Mouse (Mus musculus) heart, adult 2 months (tissue): ENCODE results near the gene Fli1. TPM values are rescaled to one million over a fixed set of nuclear protein-coding genes. Genes with fewer than 3 reads are reported as not detected.

Experiments
- DNase-seq, 2 experiments: peaks; one replicate each; pipeline ENCODE4 v3.0.0; 2021
- H3K27ac ChIP-seq: fragments of 200-600 bp; 2 replicates; pipeline ENCODE4 v1.8.1; 2022
- H3K27me3 ChIP-seq: fragments of 200-500 bp; 2 replicates; pipeline ENCODE4 v1.6.1; 2012; ENCODE audit warnings: mild to moderate bottlenecking, low read length, inconsistent platforms, mixed read lengths; ENCODE audit not compliant: control insufficient read depth, insufficient read depth
- H3K36me3 ChIP-seq: fragments of 200-500 bp; 2 replicates; pipeline ENCODE4 v1.6.1; 2012; ENCODE audit warnings: low read length, inconsistent platforms; ENCODE audit not compliant: control insufficient read depth, insufficient read depth
- H3K4me1 ChIP-seq: fragments of 200-500 bp; 2 replicates; pipeline ENCODE4 v1.6.1; 2011; ENCODE audit warnings: low read length; ENCODE audit not compliant: control insufficient read depth, insufficient read depth
- H3K4me3 ChIP-seq: fragments of 200-600 bp; 2 replicates; pipeline ENCODE4 v1.8.1; 2022
- H3K79me2 ChIP-seq: fragments of 200-500 bp; replicated peaks from 2 replicates; pipeline ENCODE4 v1.6.1; 2012; ENCODE audit warnings: mild to moderate bottlenecking, inconsistent platforms, low read length, moderate library complexity, mixed read lengths; ENCODE audit not compliant: control insufficient read depth, insufficient read depth
- H3K9ac ChIP-seq: fragments of 200-500 bp; 2 replicates; pipeline ENCODE4 v1.6.1; 2012; ENCODE audit warnings: low read depth, mild to moderate bottlenecking, control low read depth, inconsistent platforms, low read length, mixed read lengths
- CTCF ChIP-seq: fragments of 200-600 bp; IDR thresholded peaks from 2 replicates; pipeline ENCODE4 v1.8.1; 2022; ENCODE audit warnings: antibody characterized with exemption, mild to moderate bottlenecking, moderate library complexity
- EP300 ChIP-seq: fragments of 200-500 bp; IDR thresholded peaks from 2 replicates; pipeline ENCODE4 v1.6.1; 2011; ENCODE audit warnings: low read depth, low read length, control low read depth; ENCODE audit not compliant: insufficient read depth
- POLR2A ChIP-seq: fragments of 200-500 bp; IDR thresholded peaks from 2 replicates; pipeline ENCODE4 v1.6.1; 2011; ENCODE audit warnings: mild to moderate bottlenecking, low read depth, low read length, control low read depth; ENCODE audit not compliant: insufficient read depth
- WGBS: fragments of 180-500 bp; shearing (Covaris S2); methylation state at CpG from one replicate; pipeline ENCODE4 v1.1.7; 2018; 5-methylcytosine and 5-hydroxymethylcytosine counted together
- intact Hi-C: fragments of 180-260 bp; cut with DNase I; formaldehyde crosslinking; loops from one replicate; pipeline ENCODE4 v1.15.1; 2025
- polyA plus RNA-seq: library from polyadenylated mRNA; depleted of rRNA; stranded (reverse); fragments of >200 nt; gene quantifications from 2 replicates; pipeline ENCODE4 v1.2.3, GENCODE M21; 2012
- total RNA-seq, 2 experiments: library from RNA; stranded (reverse); gene quantifications; 2 replicates each; pipeline ENCODE4 v1.2.3; 2021

Gene Fli1
- total and polyA plus RNA-seq, 3 experiments: 14.9 to 28.2 (median 23.5) TPM

DNA sequence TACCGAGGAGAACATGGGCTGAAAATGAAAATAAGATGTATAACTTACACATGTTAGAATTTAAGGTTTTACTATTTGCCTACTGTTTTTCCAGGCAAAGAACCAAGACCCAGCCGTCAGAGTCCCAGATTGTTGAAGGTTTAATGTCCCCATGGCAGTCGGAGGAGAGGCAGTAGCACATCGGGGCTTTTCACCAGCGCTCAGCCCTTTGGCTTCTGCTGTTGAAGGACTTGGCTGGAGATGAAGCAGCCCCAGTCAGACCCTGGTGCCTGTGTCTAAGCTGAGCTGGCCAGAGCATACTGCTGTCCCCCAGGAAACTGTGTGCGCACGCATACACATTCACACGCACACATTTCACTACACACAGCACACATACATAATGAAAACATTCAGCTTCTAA lies 75.2 kb downstream of the Fli1 start:
- intact Hi-C loops: no loop called here
- Histone ChIP-seq H3K4me3 (no peak overlapping the region), H3K27ac (no peak overlapping the region), H3K27me3 (no peaks in the 10 kb centered on the region), H3K4me1 (peaks cover 14% of the 10 kb centered on the region), H3K79me2 (no peaks in the 10 kb centered on the region), H3K36me3 (peaks cover 20% of the 10 kb centered on the region), H3K9ac (no peak overlapping the region)
- TF ChIP-seq CTCF (no peak), EP300 (no peak), POLR2A (no peak)
- DNase-seq: no peak
- 68% methylated on average over 8 of the region's 8 CpGs for WGBS

DNA sequence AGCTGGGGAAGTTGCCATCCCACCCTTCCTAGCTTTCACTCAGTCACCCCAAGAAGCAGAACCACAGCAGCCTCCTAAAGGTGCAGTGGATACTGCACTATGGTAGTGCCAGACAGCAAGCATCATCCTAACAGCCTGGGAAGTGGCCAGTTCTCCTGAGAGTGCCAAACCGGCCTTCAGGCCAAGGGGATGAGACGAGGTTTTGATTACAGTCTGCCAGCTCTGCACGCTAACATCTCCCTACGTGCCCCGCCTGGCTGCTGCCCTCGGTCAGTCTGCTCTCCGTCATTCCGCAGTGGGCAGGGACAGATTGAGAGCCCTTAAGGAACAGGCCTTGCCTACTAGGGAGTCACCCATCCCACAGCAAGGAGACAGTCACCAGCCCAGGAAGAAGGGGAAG lies 75.8 kb downstream of the Fli1 start:
- Histone ChIP-seq H3K27me3 (no peaks in the 10 kb centered on the region), H3K4me1 (peaks cover 14% of the 10 kb centered on the region), H3K27ac (no peak overlapping the region), H3K36me3 (peaks cover 20% of the 10 kb centered on the region), H3K4me3 (no peak overlapping the region), H3K9ac (no peak overlapping the region), H3K79me2 (no peaks in the 10 kb centered on the region)
- intact Hi-C loops: no loop called here
- TF ChIP-seq POLR2A: no peak
- TF ChIP-seq CTCF: no peak
- WGBS: 44% methylated on average over 8 of the region's 8 CpGs
- DNase-seq: peak in 1 of 2 experiments; percentile 38

DNA sequence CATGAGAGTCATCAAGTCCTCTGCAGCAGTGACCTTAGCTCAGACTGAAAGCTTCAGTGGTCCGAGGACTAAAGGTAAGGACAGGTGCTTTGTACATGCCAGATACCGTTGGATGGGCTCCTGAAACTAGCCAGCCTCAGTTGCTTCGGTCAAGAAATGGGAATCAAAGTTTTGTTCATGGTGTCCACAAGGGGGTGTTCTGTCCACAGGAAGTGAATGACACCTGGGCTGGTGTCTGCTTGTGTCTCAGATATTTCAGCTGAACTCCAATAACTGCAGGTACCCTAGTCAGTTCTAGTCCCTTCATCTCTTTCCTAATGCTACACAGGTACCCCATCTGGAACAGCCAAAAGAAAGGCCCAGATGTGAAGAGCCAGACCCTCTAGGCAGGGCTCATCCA lies 86.0 kb downstream of the Fli1 start:
- peaks cover 10% of the 10 kb centered on the region for H3K36me3 ChIP-seq
- no peaks in the 10 kb centered on the region; the same call in 1 of the 2 replicates for H3K79me2 ChIP-seq
- peaks cover 1% of the 10 kb centered on the region; the same call in 1 of the 2 replicates for H3K4me1 ChIP-seq
- TF ChIP-seq CTCF (peak; percentile 40), EP300 (no peak)
- intact Hi-C loops: loop anchor here (5.0 kb wide), 3 partner anchors 46 to 106 kb away; no protein-coding TSS in a partner anchor
- H3K27ac ChIP-seq: no peak overlapping the region
- H3K27me3 ChIP-seq: no peaks in the 10 kb centered on the region
- no peak overlapping the region for H3K9ac ChIP-seq
- 80% methylated on average over 3 of the region's 3 CpGs for WGBS
- no peak overlapping the region for H3K4me3 ChIP-seq
- DNase-seq: no peak

DNA sequence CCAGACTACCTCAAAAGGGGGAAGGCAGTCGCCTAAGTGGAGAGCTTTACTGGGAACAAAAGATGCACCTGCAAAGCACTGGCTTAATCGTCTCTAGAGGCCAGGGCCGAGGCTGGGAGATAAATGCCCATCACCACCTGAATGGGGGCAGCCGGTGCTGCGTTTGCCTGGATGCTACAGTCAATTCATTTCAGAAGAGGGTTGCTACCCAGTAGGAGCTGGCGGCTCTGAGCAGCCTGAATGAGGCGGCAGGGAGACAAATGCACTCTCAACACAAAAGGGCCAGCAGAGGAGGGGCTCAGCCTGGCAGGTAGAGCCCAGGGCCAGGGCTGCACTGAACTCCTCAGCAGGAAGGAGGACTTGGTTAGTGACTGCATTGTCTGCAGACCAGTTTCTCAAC lies 92.5 kb downstream of the Fli1 start:
- no peak for DNase-seq
- Histone ChIP-seq H3K36me3 (no peaks in the 10 kb centered on the region), H3K4me1 (no peaks in the 10 kb centered on the region), H3K4me3 (no peak overlapping the region), H3K27me3 (no peaks in the 10 kb centered on the region), H3K9ac (no peak overlapping the region), H3K27ac (no peak overlapping the region), H3K79me2 (no peaks in the 10 kb centered on the region)
- intact Hi-C loops: no loop called here
- TF ChIP-seq POLR2A (no peak), CTCF (no peak), EP300 (no peak)
- 65% methylated on average over 7 of the region's 7 CpGs for whole genome bisulfite sequencing

DNA sequence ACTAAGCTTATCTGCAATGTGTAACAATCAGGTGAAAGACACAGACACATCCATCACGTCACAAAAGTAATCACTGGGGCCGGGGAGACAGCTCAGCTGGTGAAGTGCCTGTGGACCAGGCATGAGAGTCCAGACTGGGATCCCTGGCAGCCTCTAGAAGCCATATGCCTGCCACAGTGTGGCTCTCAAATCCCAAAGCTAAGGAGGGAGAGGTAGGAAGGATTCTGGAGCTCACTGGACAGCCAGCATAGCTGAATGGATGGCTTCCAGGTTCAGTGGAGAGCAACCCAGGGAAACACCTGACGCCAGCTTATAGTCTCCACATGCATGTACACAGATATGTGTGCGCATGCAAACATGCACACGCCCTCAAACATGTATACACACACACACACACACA lies 93.9 kb downstream of the Fli1 start:
- TF ChIP-seq CTCF (no peak), EP300 (no peak), POLR2A (no peak)

DNA sequence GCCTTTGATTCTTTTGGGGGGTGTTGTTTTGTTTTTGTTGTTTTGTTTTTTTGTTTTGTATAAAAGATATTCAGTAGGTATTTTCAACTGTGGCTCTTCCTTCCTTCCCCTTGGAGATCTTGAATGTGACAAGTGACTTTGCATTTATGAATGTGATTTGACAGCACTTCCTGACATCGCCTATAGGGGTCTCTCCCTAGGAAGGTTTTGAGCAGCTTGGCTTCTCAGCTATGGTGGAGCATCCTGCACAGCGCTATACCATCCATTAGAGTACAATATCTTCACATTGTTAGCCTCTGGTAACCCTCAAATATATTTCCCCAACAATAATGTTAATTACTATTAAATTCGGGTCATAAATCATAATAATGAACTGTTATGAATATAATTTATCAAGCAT lies 96.9 kb downstream of the Fli1 start:
- no peaks in the 10 kb centered on the region for H3K27me3 ChIP-seq
- DNase-seq: no peak
- no peak overlapping the region for H3K9ac ChIP-seq
- H3K4me3 ChIP-seq: no peak overlapping the region
- TF ChIP-seq POLR2A (no peak), CTCF (peak; percentile 76)
- no peak overlapping the region for H3K27ac ChIP-seq
- H3K79me2 ChIP-seq: no peaks in the 10 kb centered on the region
- 55% methylated on average over 3 of the region's 3 CpGs for WGBS
- H3K4me1 ChIP-seq: peaks cover 3% of the 10 kb centered on the region; the same call in 1 of the 2 replicates
- intact Hi-C loops: no loop called here
- H3K36me3 ChIP-seq: peaks cover 5% of the 10 kb centered on the region; the same call in 1 of the 2 replicates

More for the DNA sequence above, 93.9 kb downstream of the Fli1 start:
- Histone ChIP-seq H3K4me1 (no peaks in the 10 kb centered on the region; the same call in 1 of the 2 replicates), H3K27me3 (no peaks in the 10 kb centered on the region), H3K36me3 (no peaks in the 10 kb centered on the region), H3K27ac (no peak overlapping the region), H3K79me2 (no peaks in the 10 kb centered on the region), H3K4me3 (no peak overlapping the region), H3K9ac (no peak overlapping the region)
- intact Hi-C loops: no loop called here
- WGBS: 83% methylated on average over 5 of the region's 5 CpGs
- no peak for DNase-seq
